Mouse (Mus musculus) kidney, adult 9 months (tissue): ENCODE results near the gene Map1lc3a.

Experiments
- DNase-seq: peaks from one replicate; pipeline ENCODE4 v3.0.0; 2022

Map1lc3a gene

GRCm38 (mm10) chr2:155276195-155276594 is at the start of gene Map1lc3a:
Map1lc3a (plus strand) TSS chr2:155276297.
- DNase-seq: peak; percentile 98

GRCm38 (mm10) chr2:155235746-155236361 is 40.2 kb upstream of the Map1lc3a start:
- DNase-seq: no peak

- peak; percentile 99 for DNase-seq
Measured at GRCm38 (mm10) chr2:155236362-155236992, 39.6 kb upstream of the Map1lc3a start, which contains the start of gene Dynlrb1. Dynlrb1 (plus strand) TSS chr2:155236533.

- DNase-seq: no peak
Measured at GRCm38 (mm10) chr2:155237276-155237675, 38.8 kb upstream of the Map1lc3a start.

GRCm38 (mm10) chr2:155240915-155241314 is 35.2 kb upstream of the Map1lc3a start:
- peak; percentile 43 for DNase-seq

- DNase-seq: no peak
Measured at GRCm38 (mm10) chr2:155242296-155242855, 33.7 kb upstream of the Map1lc3a start.

GRCm38 (mm10) chr2:155246231-155246630 is 29.9 kb upstream of the Map1lc3a start:
- DNase-seq: no peak

GRCm38 (mm10) chr2:155248206-155248605 is 27.9 kb upstream of the Map1lc3a start:
- no peak for DNase-seq

GRCm38 (mm10) chr2:155248718-155249117 is 27.4 kb upstream of the Map1lc3a start:
- DNase-seq: no peak

GRCm38 (mm10) chr2:155249588-155249987 is 26.5 kb upstream of the Map1lc3a start:
- DNase-seq: no peak

GRCm38 (mm10) chr2:155265526-155265925 is 10.6 kb upstream of the Map1lc3a start:
- no peak for DNase-seq

GRCm38 (mm10) chr2:155266896-155267295 is 9.2 kb upstream of the Map1lc3a start:
- peak; percentile 74 for DNase-seq

- DNase-seq: no peak
Measured at GRCm38 (mm10) chr2:155271957-155272356, 4.1 kb upstream of the Map1lc3a start.

- DNase-seq: no peak
Measured at GRCm38 (mm10) chr2:155272396-155273170, 3.5 kb upstream of the Map1lc3a start.

GRCm38 (mm10) chr2:155273603-155274002 is 2.5 kb upstream of the Map1lc3a start:
- peak; percentile 53 for DNase-seq

- DNase-seq: peak; percentile 71
Measured at GRCm38 (mm10) chr2:155276621-155277175, 601 bp downstream of the Map1lc3a start.

GRCm38 (mm10) chr2:155277721-155278120 is 1.6 kb downstream of the Map1lc3a start:
- DNase-seq: no peak

GRCm38 (mm10) chr2:155278361-155278760 is 2.3 kb downstream of the Map1lc3a start:
- DNase-seq: no peak

GRCm38 (mm10) chr2:155279163-155279562 is 3.1 kb downstream of the Map1lc3a start:
- no peak for DNase-seq

GRCm38 (mm10) chr2:155280116-155280515 is 4.0 kb downstream of the Map1lc3a start:
- no peak for DNase-seq

GRCm38 (mm10) chr2:155283793-155284192 is 7.7 kb downstream of the Map1lc3a start:
- DNase-seq: no peak

- no peak for DNase-seq
Measured at GRCm38 (mm10) chr2:155284647-155285046, 8.6 kb downstream of the Map1lc3a start.

- no peak for DNase-seq
Measured at GRCm38 (mm10) chr2:155285744-155286143, 9.6 kb downstream of the Map1lc3a start.
